Mouse (Mus musculus) MEL (cell line): Measurements from ENCODE around the gene Ptpro.

Source experiments
- CHD2 ChIP-seq: IDR thresholded peaks from 2 replicates; pipeline ENCODE4 v1.6.1; 2011; ENCODE audit warnings: low read length, improper control_type of control experiment
- CTCF ChIP-seq, 3 experiments: IDR thresholded peaks in 2 of 3; conservative IDR thresholded peaks in 1 of 3; 2 replicates each; pipeline ENCODE4 v1.5.1; 2011 to 2012; ENCODE audit warnings: low read length in 3 of 3, low read depth in 2 of 3, mild to moderate bottlenecking in 2 of 3, improper control_type of control experiment in 1 of 3, inconsistent platforms in 1 of 3, mixed read lengths in 1 of 3, moderate library complexity in 1 of 3; ENCODE audit not compliant: control insufficient read depth in 1 of 3, insufficient read depth in 1 of 3, poor library complexity in 1 of 3, severe bottlenecking in 1 of 3
- ETS1 ChIP-seq: IDR thresholded peaks from 2 replicates; pipeline ENCODE4 v1.6.1; 2012; ENCODE audit warnings: low read depth, mild to moderate bottlenecking, inconsistent platforms, low read length, improper control_type of control experiment, moderate library complexity
- MAFK ChIP-seq: IDR thresholded peaks from 2 replicates; pipeline ENCODE4 v1.6.1; 2011; ENCODE audit warnings: low read depth, mild to moderate bottlenecking, low read length, improper control_type of control experiment, borderline replicate concordance
- MAX ChIP-seq: IDR thresholded peaks from 2 replicates; pipeline ENCODE4 v1.6.1; 2011; ENCODE audit warnings: low read length, improper control_type of control experiment
- RAD21 ChIP-seq: IDR thresholded peaks from 2 replicates; pipeline ENCODE4 v1.6.1; 2011; ENCODE audit warnings: mild to moderate bottlenecking, low read depth, low read length, improper control_type of control experiment
- TBP ChIP-seq: IDR thresholded peaks from 2 replicates; pipeline ENCODE4 v1.8.0; 2011; ENCODE audit warnings: low read depth, low read length, improper control_type of control experiment
- ZNF384 ChIP-seq: IDR thresholded peaks from 2 replicates; pipeline ENCODE4 v1.6.1; 2012; ENCODE audit warnings: low read depth, mild to moderate bottlenecking, inconsistent platforms, low read length, improper control_type of control experiment

DNA sequence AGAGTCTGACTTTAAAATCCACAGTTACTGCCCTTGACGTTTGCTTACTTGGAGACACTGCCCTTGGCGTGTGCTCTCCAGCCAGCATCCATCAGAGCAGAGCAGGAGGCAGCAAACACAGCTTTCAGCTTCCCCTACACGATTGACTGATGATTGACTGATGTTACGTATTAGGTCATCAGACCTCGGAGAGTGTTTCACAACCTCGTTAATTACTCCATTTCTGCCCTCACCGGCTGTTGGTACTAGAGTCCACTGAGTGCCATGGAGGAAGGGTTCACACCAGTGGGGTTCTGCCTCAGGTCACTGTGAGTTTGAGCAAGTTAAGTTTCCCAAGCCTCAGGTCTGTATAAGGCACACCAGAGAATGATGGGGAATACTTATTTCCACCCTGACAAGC, 143.0 kb downstream of the Ptpro start:
- TF ChIP-seq MAX (no peak), CTCF (IDR thresholded peaks at IDR 0.05 in 2 of 3, conservative IDR thresholded peaks at IDR 0.05 in 1 of 3; ENCODE audit: control insufficient read depth in 1 of 3, insufficient read depth in 1 of 3, low read depth in 2 of 3, low read length in 3 of 3, poor library complexity in 1 of 3, severe bottlenecking in 1 of 3) (no peak), ETS1 (no peak), ZNF384 (no peak), RAD21 (no peak), CHD2 (no peak), TBP (no peak), MAFK (no peak)
